Mouse (Mus musculus): ENCODE measurements around the gene Trim12a.
A peak's percentile ranks its signal among the peaks of the same experiment; 100 is the strongest.
"Not testable (repeated sequence)": the region's sequence is repeated elsewhere in the genome, so short reads cannot be mapped to it uniquely, and the experiment has no call there.

Trim12a gene

DNA sequence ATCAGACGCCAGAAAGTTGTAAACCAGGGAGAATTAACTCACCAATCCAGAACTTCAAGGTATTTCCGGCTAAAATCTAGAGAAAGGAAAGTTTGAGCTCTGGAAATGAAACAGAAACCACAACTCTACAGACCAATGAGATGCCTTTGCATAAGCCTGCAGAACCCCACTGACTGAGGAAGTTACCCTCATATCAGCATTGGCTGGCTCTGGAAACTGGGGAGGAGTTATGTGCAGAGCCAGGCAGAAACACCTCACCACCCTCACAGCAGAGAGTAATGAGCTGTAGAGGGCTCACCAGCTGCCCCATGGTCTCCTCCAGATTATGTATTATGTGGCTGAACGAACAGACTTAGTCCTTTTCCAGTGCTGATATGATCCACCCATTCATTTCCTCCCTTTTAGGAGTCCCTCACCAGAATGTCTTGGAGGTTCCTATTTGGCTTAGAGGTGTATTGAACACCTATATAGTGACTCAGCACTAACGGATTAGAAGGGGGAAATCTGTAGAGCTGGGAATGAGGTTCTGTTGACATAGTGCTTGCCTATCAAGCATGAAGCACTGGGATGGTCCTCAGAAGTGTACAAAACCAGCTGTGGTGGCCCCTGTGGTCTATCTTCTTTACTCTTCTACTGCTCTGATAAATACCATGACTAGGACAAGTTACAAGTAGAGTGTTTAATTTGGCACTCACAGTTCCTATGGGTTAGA is at the start of gene Trim12a:
Gene Trim12a, minus strand, starts transcription at position 98 of the 712 bp plus-strand sequence.
- DNase-seq: peak; percentile 5

DNA sequence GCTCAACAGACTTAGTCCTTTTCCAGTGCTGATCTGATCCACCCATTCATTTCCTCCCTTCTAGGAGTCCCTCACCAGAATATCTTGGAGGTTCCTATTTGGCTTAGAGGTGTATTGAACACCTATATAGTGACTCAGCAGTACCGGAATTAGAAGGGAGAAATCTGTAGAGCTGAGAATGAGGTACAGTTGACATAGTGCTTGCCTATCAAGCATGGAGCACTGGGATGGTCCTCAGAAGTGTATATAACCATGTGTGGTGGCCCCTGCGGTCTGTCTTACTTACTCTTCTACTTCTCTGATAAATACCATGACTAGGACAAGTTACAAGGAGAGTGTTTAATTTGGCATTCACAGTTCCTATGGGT is 38.3 kb upstream of the Trim12a start:
- no peak for DNase-seq

DNA sequence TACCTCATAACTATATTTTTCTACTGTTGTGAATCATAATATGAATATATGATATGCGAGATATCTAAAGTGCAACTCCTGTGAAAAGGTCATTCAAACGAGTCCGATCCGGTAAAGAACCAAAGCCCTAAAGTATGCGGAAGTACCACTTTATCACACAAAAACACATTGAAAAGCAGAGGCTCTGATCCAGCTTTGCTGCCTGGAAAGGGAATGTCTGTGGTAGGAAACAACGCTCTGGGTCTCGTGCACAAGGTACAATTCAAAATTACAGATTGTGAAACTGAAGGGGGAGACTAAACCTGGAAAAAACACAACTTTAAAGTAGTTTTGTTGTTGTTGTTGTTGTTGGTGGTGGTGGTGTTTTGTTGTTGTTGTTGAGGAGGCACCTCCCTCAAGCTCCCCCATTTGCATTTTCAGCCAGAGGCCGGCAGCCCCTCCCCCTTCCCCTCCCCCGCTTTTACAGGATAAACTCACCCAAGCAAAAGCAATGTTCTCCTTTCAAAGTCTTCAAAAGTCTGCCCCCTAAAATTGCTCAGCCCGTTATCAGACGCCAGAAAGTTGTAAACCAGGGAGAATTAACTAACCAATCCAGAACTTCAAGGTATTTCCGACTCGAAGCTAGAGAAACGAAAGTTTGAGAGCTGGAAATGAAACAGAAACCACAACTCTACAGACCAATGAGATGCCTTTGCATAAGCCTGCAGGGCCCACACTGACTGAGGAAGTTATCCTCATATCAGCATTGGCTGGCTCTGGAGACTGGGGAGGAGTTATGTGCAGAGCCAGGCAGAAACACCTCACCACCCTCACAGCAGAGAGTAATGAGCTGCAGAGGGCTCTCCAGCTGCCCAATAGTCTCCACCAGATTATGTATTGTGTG is 37.7 kb upstream of the Trim12a start, which contains the start of gene Trim12c:
Gene Trim12c, minus strand, starts transcription at position 646 of the 883 bp plus-strand sequence.
- peak; percentile 86 for DNase-seq

DNA sequence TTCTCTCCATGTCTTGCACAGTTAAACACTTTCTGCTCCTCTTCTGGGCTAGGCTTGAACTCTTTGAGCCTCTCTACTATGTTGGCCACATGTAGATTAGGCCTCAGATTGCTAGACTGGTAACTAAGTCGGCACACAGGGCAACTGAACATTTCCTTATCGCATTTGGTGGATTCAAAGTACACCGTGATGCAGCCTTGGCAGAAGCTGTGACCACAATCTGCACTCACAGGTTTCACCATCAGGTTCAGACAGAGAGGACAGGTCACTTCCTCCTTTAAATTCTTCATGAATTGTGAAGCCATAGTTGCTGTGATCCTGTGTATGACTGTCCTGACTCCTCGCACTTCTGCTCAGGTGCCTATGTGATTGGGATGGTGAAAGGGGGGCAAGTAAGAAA is 32.8 kb upstream of the Trim12a start:
- DNase-seq: not testable (repeated sequence)

DNA sequence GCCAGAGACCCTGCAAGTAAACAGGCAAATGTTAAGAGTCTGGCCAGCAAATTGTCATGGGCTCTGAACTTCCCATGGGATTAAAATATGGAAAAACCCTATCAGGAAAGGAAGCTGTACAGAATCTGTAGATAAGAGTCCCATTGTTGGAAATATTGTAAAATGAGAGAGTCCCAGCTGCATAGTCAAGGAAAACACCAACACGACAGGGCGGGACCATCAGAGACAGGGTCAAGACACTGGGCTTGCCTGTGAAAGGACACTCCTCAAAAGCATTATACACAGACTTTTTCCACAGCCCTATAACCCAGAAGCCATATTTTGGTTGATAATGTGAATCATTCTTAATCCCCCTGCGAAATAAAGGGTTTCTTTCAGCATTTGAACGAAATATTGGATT is 25.5 kb upstream of the Trim12a start:
- not testable (repeated sequence) for DNase-seq

DNA sequence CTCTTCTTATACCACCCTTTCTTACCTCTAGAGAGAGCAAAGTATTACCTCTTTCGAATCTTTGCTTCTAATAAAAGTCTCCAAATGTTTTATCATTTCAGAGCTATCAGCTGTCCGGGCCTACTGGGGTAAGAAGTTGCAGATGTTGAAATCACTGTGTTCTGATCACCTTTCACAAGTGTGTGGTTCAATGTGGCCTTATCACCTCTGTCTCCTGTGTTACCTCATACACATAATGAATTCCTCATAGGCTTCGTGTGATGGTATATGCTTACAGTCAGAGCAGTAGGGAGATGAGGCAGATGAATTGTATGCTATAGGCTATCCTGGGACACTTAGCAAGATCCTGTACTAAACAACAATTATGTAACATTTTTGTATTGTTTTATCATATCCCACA is 20.3 kb upstream of the Trim12a start:
- DNase-seq: not testable (repeated sequence)

DNA sequence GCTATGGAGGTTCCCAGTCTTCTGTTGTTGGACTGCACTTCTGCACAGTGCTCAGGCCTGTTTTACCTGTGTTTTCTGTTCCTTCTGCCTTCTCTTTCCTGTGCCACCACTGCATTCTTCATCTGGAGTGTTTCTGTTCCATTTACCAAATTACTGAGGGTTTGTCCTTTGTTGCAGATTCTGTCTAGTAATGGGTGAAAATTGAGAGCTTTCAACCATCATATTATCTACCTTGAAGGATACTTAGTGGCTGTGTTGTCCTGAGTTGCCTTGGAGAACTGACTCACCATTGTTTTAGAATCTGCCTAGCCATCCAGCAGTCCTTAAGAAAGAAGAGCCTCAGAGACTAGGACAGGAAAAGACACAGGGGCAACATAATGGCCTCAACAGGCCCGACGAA is 13.9 kb upstream of the Trim12a start, which contains the start of gene Trim34b:
Gene Trim34b, plus strand, starts transcription at position 301 of the 400 bp plus-strand sequence.
- not testable (repeated sequence) for DNase-seq

DNA sequence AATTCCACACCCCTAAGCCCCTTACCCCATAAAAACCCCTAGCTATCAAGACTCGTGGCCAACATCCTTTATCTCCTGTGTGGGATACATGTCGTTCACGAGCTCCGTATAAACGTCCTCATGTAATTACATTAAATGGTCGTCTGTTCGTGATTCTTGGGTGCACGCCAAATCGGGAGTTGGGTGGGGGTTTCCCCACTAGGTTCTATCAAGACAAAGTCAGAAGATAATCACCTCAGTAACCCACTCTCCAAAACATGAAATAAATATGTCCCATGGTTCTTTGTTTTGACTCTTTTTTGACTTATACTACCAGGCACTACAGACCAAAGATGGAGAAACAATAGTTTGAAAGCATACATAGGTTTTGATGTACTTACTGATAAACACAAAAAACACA is 6.8 kb upstream of the Trim12a start:
- DNase-seq: no peak

DNA sequence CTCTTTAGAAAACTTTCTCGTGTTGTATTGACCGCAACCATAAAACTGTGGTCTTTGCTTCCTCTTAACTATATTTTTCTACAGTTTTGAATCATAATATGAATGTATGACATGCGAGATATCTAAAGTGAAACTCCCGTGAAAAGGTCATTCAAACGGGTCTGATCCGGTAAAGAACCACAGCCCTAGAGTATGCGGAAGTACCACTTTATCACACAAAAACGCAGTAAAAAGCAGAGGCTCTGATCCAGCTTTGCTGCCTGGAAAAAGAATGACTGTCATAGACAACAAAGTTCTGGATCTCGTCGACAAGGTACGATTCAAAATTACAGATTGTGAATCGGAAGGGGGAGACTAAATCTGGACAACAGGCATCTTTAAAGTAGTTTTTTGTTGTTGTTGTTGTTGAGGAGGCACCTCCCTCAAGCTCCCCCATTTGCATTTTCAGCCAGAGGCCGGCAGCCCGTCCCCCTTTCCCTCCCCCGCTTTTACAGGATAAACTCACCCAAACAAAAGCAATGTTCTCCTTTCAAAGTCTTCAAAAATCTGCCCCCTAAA is 391 bp downstream of the Trim12a start:
- peak; percentile 19 for DNase-seq

DNA sequence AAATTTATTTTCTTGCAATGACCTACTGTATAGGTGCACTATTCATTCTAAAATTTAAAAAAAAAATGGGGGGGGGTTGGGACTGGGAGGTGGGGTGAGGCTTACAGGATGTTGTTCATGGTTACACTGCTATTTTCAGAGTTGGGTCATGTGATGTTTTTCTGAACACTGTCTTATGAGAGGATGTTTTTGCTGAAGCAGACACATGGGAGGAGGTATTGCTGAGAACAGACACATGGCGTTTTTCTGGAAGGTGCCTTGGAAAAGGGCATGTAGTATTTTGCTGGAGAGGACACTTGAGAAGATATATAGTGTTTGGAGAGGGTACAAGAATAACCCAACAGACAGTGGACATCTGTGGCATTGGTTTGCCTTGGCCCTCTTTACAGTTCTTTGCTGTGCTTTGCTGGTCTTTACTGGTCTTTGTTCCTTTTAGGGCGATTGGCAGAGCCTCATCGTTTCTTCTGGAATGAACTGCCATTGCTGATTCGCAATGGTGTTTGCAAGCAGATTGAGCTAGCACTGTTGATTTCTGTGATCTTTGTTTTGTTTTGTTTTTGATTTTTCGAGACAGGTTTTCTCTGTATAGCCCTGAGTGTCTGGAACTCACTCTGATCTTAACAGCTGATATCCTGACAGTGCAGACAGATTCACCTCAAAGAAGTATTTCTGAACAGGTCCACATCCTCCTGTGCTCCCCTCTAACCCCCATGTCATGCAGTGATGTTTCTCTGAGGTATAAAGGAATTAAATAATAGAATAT is 23.4 kb downstream of the Trim12a start:
- DNase-seq: no peak

DNA sequence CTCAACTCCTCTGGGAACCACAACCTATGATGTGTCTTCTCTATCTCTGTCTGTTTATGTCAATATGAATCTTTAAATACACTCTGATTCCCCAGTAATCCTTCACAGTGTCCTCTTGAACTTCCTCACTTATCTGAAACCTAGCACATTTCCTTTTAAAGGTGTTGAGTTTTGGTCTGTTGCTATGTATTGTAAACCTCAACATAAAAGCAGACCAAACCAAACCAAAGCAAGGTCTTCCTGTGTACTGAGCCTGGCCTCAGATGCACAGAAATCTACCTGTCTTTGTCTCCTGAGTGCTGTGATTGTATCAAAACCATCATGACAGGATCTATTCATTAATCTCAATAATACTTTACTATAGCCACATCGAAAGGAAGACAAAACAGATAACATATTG is 24.6 kb downstream of the Trim12a start:
- DNase-seq: no peak

DNA sequence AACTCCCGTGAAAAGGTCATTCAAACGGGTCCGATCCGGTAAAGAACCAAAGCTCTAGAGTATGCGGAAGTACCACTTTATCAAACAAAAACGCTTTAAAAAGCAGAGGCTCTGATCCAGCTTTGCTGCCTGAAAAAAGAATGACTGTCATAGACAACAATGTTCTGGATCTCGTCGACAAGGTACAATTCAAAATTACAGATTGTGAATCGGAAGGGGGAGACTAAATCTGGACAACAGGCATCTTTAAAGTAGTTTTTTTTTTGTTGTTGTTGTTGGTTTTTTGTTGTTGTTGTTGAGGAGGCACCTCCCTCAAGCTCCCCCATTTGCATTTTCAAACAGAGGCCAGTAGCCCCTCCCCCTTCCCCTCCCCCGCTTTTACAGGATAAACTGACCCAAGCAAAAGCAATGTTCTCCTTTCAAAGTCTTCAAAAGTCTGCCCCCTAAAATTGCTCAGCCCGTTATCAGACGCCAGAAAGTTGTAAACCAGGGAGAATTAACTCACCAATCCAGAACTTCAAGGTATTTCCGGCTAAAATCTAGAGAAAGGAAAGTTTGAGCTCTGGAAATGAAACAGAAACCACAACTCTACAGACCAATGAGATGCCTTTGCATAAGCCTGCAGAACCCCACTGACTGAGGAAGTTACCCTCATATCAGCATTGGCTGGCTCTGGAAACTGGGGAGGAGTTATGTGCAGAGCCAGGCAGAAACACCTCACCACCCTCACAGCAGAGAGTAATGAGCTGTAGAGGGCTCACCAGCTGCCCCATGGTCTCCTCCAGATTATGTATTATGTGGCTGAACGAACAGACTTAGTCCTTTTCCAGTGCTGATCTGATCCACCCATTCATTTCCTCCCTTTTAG is 27.5 kb downstream of the Trim12a start, which contains the start of gene Trim5:
Gene Trim5, minus strand, starts transcription at position 519 of the 868 bp plus-strand sequence.
- not testable (repeated sequence) for DNase-seq

DNA sequence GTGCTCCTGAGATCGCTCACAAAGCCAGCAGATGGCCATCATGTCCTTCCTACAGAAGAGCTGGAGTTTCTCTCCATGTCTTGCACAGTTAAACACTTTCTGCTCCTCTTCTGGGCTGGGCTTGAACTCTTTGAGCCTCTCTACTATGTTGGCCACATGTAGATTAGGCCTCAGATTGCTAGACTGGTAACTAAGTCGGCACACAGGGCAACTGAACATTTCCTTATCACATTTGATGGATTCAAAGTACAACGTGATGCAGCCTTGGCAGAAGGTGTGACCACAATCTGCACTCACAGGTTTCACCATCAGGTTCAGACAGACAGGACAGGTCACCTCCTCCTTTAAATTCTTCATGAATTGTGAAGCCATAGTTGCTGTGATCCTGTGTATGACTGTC is 35.9 kb downstream of the Trim12a start:
- not testable (repeated sequence) for DNase-seq

DNA sequence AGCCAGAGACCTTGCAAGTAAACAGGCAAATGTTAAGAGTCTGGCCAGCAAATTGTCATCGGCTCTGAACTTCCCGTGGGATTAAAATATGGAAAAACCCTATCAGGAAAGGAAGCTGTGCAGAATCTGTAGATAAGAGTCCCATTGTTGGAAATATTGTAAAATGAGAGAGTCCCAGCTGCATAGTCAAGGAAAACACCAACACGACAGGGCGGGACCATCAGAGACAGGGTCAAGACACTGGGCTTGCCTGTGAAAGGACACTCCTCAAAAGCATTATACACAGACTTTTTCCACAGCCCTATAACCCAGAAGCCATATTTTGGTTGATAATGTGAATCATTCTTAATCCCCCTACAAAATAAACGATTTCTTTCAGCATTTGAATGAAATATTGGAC is 49.9 kb downstream of the Trim12a start:
- DNase-seq: not testable (repeated sequence)

DNA sequence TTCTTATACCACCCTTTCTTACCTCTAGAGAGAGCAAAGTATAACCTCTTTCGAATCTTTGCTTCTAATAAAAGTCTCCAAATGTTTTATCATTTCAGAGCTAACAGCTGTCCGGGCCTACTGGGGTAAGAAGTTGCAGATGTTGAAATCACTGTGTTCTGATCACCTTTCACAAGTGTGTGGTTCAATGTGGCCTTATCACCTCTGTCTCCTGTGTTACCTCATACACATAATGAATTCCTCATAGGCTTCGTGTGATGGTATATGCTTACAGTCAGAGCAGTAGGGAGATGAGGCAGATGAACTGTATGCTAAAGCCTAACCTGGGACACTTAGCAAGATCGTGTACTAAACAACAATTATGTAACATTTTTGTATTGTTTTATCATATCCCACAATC is 54.9 kb downstream of the Trim12a start:
- DNase-seq: not testable (repeated sequence)
